Mouse (Mus musculus): ENCODE results near the gene Slit3. TPM values are rescaled to one million over a fixed set of nuclear protein-coding genes. Genes with fewer than 3 reads are reported as not detected.

Slit3 gene
- polyA plus RNA-seq, 1 experiment = 6.6 TPM

DNA sequence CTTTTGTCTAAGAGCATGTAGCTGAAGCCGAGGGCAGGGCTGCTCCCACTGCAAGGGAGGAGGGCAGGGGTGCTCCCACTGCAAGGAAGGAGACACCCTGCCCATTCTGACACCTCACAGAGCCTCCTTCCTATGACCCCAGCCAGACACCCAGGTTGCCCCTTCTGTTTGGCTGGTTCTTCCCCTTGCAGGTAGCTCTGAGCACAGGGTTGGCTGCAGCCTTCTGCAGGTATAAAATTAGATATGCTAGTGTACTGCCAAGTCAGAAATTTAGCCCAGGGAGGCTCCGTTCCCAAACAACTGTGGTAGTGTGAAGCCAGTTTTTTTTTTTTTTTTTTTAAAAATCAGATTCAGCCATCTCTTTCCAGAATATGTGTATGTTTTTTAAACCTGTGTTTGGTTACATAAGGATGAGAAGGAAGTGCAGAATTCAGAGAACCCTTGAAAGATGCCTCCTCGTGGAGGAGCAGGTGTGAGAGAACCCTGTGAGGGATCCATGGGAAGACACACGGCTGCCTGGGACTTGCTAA, 39.7 kb downstream of the Slit3 start:
- no peak overlapping the region for H3K27ac ChIP-seq (ENCODE audit: insufficient read depth, low read depth, low read length)
- TF ChIP-seq POLR2A (IDR thresholded peaks at IDR 0.05; ENCODE audit: low read depth, low read length) (no peak), CTCF (IDR thresholded peaks at IDR 0.05; ENCODE audit: extremely low read depth, insufficient read length, insufficient replicate concordance, low read depth, low read length) (no peak)
- no peaks in the 10 kb centered on the region for H3K4me1 ChIP-seq (ENCODE audit: control insufficient read depth, insufficient read depth, insufficient read length, low read length)
- H3K36me3 ChIP-seq (ENCODE audit: control insufficient read depth, insufficient read depth, low read length) = no peaks in the 10 kb centered on the region
- no peak overlapping the region for H3K4me3 ChIP-seq (ENCODE audit: low read depth, low read length)
- no peaks in the 10 kb centered on the region for H3K27me3 ChIP-seq (ENCODE audit: control insufficient read depth, insufficient read depth, low read length)
- WGBS = 66% methylated on average over 4 of the region's 4 CpGs

DNA sequence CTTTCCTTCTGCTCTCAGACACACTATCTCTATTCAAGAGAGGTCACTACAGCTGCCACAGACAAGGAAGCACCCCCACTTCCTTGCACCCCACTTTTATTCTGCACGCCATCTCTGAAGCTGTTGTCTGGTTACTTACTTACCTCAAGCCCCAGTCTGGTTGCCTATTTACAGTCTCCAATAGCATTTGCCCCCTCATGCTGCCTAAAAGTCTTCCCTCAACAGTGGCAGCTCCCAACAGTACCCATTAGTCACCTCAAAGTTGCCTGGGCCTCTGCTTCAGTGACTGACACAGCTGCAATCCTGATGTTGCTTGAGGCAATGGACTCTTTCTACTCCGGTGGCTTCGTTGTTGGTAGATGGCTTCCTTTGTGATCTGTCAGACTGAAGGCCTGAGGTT, 42.4 kb downstream of the Slit3 start:
- Histone ChIP-seq H3K4me3 (ENCODE audit: low read depth, low read length) (no peak overlapping the region), H3K27me3 (ENCODE audit: control insufficient read depth, insufficient read depth, low read length) (no peaks in the 10 kb centered on the region), H3K36me3 (ENCODE audit: control insufficient read depth, insufficient read depth, low read length) (no peaks in the 10 kb centered on the region), H3K27ac (ENCODE audit: insufficient read depth, low read depth, low read length) (no peak overlapping the region), H3K4me1 (ENCODE audit: control insufficient read depth, insufficient read depth, insufficient read length, low read length) (no peaks in the 10 kb centered on the region)
- no peak for TF ChIP-seq CTCF (IDR thresholded peaks at IDR 0.05; ENCODE audit: extremely low read depth, insufficient read length, insufficient replicate concordance, low read depth, low read length)
- no peak for TF ChIP-seq POLR2A (IDR thresholded peaks at IDR 0.05; ENCODE audit: low read depth, low read length)
- 92% methylated on average over 3 of the region's 3 CpGs for WGBS

DNA sequence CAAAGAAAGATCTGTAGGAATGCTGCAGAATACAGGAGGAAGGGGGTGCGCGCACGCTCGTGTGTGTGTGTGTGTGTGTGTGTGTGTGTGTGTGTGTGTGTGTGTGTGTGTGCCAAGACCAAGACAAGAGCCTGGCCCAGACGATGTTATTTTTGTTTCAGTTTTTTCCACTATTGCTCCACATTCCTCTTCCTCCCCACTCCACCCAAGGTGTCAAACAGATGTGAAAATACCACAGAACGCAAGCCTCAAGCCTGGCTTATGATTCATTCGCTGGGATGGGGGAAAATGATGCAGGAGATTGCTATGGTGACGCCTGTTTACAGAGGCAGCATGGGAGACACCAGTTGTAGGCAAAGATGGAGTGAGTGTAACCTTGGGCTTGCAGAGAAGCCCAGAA, 46.2 kb downstream of the Slit3 start:
- Histone ChIP-seq H3K36me3 (ENCODE audit: control insufficient read depth, insufficient read depth, low read length) (no peaks in the 10 kb centered on the region), H3K4me1 (ENCODE audit: control insufficient read depth, insufficient read depth, insufficient read length, low read length) (no peaks in the 10 kb centered on the region), H3K4me3 (ENCODE audit: low read depth, low read length) (no peak overlapping the region), H3K27me3 (ENCODE audit: control insufficient read depth, insufficient read depth, low read length) (no peaks in the 10 kb centered on the region), H3K27ac (ENCODE audit: insufficient read depth, low read depth, low read length) (no peak overlapping the region)
- 69% methylated on average over 8 of the region's 8 CpGs for WGBS
- TF ChIP-seq POLR2A (IDR thresholded peaks at IDR 0.05; ENCODE audit: low read depth, low read length) = no peak
- TF ChIP-seq CTCF (IDR thresholded peaks at IDR 0.05; ENCODE audit: extremely low read depth, insufficient read length, insufficient replicate concordance, low read depth, low read length) = no peak

DNA sequence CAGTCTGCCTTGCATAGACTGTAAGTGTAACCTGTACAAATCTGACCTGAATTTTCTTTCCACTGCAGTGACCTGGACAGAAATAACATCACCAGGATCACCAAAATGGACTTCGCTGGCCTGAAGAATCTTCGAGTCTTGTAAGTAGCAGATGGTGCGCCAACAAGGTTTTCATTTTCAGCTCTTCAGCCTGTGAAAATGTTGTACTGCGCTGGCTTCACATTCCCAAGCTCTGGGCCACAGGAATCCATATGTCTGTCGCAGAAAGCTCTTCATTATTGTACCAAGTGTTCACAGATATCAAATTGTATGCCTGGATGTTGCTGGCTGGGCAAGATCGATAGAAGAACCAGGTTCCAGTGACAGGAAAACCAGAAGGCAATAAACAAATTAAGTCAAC, 50.5 kb downstream of the Slit3 start:
- 87% methylated on average over 6 of the region's 6 CpGs for WGBS
- H3K27me3 ChIP-seq (ENCODE audit: control insufficient read depth, insufficient read depth, low read length) = no peaks in the 10 kb centered on the region
- no peak overlapping the region for H3K27ac ChIP-seq (ENCODE audit: insufficient read depth, low read depth, low read length)
- no peaks in the 10 kb centered on the region for H3K36me3 ChIP-seq (ENCODE audit: control insufficient read depth, insufficient read depth, low read length)
- H3K4me1 ChIP-seq (ENCODE audit: control insufficient read depth, insufficient read depth, insufficient read length, low read length) = no peaks in the 10 kb centered on the region
- H3K4me3 ChIP-seq (ENCODE audit: low read depth, low read length) = no peak overlapping the region
- no peak for TF ChIP-seq POLR2A (IDR thresholded peaks at IDR 0.05; ENCODE audit: low read depth, low read length)
- no peak for TF ChIP-seq CTCF (IDR thresholded peaks at IDR 0.05; ENCODE audit: extremely low read depth, insufficient read length, insufficient replicate concordance, low read depth, low read length)

DNA sequence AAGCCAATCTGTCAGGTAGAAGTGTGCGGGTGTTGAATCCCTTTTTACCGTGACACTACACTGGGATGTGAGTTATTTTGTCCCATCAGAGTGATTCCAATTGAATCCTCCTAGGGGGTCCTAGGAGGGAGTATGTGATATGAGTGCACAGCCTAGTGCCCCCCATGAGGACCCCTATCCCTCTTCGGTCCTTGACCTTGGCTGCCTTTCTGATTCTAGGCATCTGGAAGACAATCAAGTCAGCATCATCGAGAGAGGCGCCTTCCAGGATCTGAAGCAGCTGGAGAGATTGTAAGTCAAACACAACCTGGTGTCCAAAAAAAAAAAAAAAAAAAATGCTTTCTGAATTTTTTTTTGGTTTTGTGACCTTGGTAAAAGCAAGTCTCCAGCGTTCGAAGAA, 56.5 kb downstream of the Slit3 start:
- Histone ChIP-seq H3K4me3 (ENCODE audit: low read depth, low read length) (no peak overlapping the region), H3K4me1 (ENCODE audit: control insufficient read depth, insufficient read depth, insufficient read length, low read length) (no peaks in the 10 kb centered on the region), H3K27me3 (ENCODE audit: control insufficient read depth, insufficient read depth, low read length) (no peaks in the 10 kb centered on the region), H3K36me3 (ENCODE audit: control insufficient read depth, insufficient read depth, low read length) (no peaks in the 10 kb centered on the region), H3K27ac (ENCODE audit: insufficient read depth, low read depth, low read length) (no peak overlapping the region)
- WGBS = 86% methylated on average over 7 of the region's 7 CpGs
- TF ChIP-seq CTCF (IDR thresholded peaks at IDR 0.05; ENCODE audit: extremely low read depth, insufficient read length, insufficient replicate concordance, low read depth, low read length) (no peak), POLR2A (IDR thresholded peaks at IDR 0.05; ENCODE audit: low read depth, low read length) (no peak)

DNA sequence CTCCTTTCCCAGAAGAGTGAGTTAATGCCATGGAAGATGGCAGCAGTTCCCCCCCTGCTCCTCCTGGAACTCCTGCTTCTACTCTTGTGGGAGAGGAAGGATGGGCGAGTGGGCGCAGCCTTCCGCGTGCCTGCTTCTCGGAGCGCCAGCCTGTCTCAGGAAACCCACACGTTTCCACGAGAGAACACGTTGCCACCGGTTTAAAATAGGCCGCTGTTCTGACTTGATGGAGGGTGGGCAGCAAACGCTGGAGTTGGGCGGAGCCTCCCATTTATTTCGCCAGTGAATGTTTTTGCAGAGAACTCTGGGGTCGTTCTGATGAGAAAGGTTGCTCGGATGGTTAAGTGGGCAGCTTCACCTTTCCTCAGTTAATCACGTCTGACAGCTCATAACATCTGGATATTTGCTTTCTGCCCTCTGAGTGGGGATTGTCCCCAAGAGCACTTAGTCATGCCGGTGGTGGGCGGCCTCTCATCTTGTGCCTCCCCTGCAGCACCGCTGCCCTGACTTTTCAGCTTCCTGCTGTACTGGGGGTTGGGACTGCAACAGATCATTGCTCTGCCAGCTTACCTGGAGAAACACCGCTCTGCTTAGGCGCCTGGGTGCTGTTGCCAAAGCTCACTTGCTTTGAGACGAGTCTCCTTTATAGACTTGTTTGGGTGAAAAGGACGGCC, 57.3 kb downstream of the Slit3 start:
- no peak overlapping the region for H3K27ac ChIP-seq (ENCODE audit: insufficient read depth, low read depth, low read length)
- no peak overlapping the region for H3K4me3 ChIP-seq (ENCODE audit: low read depth, low read length)
- H3K36me3 ChIP-seq (ENCODE audit: control insufficient read depth, insufficient read depth, low read length) = no peaks in the 10 kb centered on the region
- no peaks in the 10 kb centered on the region for H3K27me3 ChIP-seq (ENCODE audit: control insufficient read depth, insufficient read depth, low read length)
- WGBS = 47% methylated on average over 24 of the region's 24 CpGs
- H3K4me1 ChIP-seq (ENCODE audit: control insufficient read depth, insufficient read depth, insufficient read length, low read length) = no peaks in the 10 kb centered on the region
- no peak for TF ChIP-seq CTCF (IDR thresholded peaks at IDR 0.05; ENCODE audit: extremely low read depth, insufficient read length, insufficient replicate concordance, low read depth, low read length)
- TF ChIP-seq POLR2A (IDR thresholded peaks at IDR 0.05; ENCODE audit: low read depth, low read length) = no peak

DNA sequence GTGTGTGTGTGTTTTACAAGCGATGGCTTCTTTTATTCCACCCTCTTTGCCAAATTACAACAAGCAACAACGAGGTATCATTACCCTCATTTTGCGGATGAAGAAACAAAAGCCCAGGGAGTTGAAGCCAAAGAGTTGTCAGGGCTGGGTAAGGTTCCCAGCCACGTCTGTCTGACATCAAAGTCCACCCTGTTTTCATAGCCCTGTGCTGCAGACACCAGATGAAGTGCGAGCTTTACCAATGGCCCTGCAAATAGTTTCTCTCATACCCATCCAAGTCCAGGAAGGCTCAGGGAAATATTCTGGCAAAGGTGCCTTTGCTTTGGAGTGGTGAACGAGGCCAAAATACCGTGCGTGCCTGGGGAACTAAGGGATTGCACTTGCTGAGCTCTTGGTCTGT, 58.3 kb downstream of the Slit3 start:
- TF ChIP-seq POLR2A (IDR thresholded peaks at IDR 0.05; ENCODE audit: low read depth, low read length) (no peak), CTCF (IDR thresholded peaks at IDR 0.05; ENCODE audit: extremely low read depth, insufficient read length, insufficient replicate concordance, low read depth, low read length) (no peak)
- Histone ChIP-seq H3K27ac (ENCODE audit: insufficient read depth, low read depth, low read length) (no peak overlapping the region), H3K4me1 (ENCODE audit: control insufficient read depth, insufficient read depth, insufficient read length, low read length) (no peaks in the 10 kb centered on the region), H3K36me3 (ENCODE audit: control insufficient read depth, insufficient read depth, low read length) (no peaks in the 10 kb centered on the region), H3K4me3 (ENCODE audit: low read depth, low read length) (no peak overlapping the region), H3K27me3 (ENCODE audit: control insufficient read depth, insufficient read depth, low read length) (no peaks in the 10 kb centered on the region)
- 74% methylated on average over 8 of the region's 8 CpGs for WGBS
